Mouse (Mus musculus) c-Kit-positive CD71-positive TER-119-positive erythroid progenitor cells, embryonic 14.5 days (primary cell): Measurements from ENCODE around the gene Higd1c.
"Not testable (repeated sequence)": the region's sequence is repeated elsewhere in the genome, so short reads cannot be mapped to it uniquely, and the experiment has no call there.

ENCODE experiments used
- DNase-seq: peaks from one replicate; pipeline ENCODE4 v3.0.0-alpha.2; 2013; ENCODE audit warnings: low spot score

Gene Higd1c

DNA sequence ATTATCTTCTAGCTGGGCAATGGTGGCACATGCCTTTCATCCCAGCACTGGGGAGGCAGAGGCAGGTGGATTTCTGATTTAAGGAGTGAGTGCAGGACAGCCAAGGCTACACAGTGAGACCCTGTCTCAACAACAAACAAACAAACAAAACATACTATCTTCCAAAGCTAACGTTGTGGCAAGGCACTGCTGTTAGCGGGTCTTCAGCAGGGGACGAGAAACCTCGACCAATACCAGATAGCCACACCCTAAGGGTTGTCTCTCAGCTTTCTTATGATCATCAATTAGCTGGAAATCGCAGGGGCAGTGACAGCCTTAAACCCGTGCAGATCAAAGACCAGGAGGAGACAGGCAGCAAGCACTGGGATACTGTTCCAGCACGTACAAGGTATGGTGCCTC lies at the start of gene Higd1c:
Gene Higd1c, plus strand, starts transcription at position 301 of the 400 bp plus-strand sequence.
- DNase-seq = no peak

DNA sequence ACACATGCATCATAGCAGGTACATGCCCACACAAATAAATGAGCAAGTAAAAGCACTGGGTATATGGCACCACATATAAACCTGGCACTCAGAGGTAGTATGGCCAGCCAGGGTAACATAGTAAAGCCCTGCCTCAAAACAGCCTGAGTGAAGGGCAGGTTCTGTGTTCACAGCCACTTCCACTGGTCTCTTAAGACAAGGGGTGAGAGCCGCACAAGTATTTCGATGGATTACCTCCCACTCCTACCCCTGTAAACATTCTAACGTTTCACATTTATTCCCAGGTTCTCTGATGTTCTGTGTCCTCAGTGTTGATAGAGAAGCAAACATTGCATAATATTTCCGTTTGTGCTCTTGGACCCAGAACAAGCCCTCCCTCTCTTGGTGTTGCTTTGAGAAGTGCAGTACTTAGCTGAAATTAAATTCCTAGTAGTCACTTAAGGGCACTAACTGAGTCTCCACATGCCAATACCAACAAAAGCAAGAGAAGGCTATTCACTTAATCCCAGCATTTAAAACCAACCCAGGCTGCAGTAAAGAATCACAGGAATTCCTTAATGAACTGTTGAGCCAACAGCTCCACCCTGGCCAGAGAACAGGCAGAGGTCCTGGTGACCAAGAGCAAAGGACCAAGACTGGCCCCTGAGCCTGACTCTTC lies 46.2 kb upstream of the Higd1c start:
- DNase-seq = not testable (repeated sequence)

DNA sequence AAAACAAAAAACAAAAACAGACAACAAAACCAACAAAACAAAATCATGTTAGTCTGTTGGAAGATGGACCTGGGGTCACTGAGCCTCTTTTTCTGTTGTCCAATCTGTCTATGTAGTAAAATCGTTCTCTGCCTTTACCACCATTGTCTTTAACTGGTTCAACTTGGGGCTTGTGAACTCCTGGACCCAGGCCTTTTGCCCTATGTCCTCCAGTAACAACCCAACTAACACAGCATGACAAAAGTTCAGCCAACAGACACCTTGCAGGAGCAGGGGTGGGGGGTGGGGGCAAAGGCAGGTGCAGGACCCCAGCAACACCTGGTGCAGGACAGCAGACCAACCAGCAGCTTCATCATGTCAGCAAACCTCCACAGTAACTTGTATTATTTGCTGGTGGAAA lies 44.5 kb upstream of the Higd1c start:
- no peak for DNase-seq

DNA sequence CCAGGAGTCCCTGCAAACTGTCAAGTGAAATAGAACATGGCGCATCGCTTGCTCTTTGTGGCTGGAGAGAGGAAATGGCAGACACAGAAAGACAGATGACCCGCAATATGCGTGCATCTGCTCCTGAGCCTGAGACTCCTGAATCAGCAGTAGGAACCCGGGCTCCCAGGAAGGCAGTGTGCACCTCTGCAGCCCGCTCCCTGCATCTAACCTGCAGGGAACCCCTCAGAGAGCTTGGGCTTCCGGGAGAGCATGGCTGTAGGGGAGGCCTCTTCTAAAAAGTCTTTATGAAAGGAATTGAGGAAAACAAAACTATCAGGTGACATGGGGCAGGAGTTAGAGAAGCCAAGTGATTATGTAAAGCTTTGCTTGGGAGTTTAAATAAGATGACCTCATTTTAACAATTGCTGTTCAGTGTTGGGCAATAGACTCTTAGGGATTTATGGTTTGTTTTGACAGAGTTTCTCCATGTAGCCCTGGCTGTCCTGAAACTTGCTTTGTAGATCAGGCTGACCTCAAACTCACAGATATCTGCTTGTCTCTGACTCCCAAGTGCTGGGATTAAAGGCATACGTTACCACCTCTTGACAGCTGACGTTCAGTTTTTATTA lies 43.9 kb upstream of the Higd1c start:
- no peak for DNase-seq

DNA sequence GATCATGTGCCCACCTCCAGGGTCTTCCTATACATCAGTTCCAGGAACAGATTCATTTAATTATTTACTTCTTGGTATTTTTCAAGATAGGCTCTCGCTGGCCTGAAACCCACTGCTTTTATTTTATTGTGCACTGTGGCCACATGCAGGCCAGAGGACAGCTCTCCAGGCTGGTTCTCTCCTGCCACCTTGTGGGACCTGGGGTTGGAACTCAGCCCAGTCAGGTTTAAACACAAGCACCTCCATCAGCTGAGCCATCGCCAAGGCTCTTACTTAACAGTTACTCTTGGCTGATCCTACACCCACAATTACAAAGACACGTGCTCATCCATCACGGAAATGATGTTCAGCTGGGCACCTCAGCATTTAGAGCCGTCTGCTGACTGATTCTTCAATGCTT lies 43.2 kb upstream of the Higd1c start:
- no peak for DNase-seq

DNA sequence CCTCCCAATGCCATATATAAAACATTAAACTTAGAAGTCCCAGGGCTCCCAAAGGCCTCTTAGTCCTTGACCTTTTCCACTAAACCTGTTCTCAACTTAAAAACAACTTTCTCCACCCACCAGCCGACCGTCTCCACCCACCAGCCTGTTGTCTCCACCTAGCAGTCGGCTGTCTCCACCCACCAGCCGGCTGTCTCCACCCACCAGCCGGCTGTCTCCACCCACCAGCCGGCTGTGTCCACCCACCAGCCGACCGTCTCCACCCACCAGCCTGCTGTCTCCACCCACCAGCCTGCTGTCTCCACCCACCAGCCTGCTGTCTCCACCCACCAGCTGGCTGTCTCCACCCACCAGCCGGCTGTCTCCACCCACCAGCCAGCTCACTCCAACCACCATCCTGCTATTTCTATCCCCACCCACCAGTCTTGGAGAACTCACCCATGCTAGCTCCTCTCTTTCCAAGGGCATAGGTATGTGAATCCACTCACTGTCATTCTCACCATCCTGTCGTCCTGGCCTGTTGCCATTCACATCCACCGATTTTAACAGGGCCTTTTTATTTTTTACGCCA lies 40.2 kb upstream of the Higd1c start:
- peak; percentile 54 for DNase-seq

DNA sequence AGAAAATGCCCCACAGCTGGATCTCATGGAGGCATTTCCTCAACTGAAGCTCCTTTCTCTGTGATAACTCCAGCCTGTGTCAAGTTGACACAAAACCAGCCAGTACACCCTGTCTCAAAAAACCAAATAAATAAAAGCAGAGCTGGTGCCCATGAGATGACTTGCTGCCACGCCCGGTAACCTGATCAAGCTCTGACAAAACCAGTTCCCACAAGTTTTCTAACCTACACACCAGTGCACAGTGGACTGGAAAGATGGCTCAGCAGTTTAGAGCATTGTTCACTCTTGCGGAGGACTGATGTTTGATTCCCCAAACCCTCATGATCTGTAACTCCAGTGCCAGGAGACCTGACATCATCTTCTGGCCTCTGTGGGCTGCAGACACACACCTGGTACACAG lies 39.1 kb upstream of the Higd1c start:
- DNase-seq = no peak

DNA sequence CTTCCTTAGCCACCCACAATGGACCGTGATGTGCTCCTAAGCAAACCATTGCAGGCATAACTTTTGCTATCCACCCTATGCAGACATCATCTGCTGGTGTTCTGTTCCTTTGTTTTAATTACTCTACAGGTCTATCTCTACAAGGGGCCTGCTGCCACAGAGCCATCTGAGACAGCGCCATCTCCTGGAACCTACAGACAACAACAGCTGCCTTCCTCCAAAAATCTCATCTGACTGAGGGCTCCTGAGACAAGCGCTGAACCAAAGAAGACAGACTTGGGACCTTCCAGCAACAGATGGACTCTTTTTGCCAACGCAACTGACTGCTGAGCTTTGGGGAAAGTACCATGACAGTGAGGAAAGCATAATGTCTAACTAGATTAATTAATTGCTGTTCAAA lies 36.3 kb upstream of the Higd1c start:
- not testable (repeated sequence) for DNase-seq

DNA sequence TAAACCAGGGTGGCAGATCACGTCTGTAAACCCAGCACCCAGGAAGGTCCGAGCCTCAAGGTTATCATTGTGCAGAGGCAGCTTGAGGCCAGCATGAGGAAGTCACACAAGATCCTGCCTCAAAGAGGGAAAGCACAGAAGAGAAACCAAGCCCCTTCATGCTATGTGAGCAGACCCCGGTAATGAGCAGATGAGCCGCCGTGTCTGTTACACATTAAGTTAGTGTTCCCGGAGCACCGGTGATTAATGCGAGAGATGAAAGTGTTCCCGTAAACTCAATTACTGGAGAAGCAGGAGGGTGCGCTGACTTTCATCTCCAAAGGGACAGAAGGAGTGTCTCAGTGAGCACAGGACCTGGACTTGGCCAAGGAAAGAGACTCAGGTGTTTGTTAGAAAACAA lies 35.0 kb upstream of the Higd1c start:
- not testable (repeated sequence) for DNase-seq

DNA sequence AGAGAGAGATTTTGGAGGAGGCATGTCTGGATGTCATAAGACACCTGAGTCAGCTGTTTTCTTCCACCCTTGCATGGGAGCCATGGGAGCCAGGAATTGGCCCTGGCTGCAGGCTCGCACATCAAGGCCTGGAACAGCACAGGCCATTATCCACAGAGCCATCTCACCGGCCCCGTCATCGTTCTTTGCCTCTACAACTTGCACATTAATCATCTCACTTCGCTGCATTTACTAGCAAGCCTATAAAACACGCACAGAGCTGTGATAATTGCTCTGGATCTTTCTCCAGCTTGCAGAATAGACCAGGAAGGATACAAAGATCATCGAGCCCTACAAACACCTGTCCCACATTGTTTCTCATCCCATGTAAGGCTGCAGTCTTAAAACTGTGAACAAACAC lies 33.6 kb upstream of the Higd1c start:
- DNase-seq = no peak

DNA sequence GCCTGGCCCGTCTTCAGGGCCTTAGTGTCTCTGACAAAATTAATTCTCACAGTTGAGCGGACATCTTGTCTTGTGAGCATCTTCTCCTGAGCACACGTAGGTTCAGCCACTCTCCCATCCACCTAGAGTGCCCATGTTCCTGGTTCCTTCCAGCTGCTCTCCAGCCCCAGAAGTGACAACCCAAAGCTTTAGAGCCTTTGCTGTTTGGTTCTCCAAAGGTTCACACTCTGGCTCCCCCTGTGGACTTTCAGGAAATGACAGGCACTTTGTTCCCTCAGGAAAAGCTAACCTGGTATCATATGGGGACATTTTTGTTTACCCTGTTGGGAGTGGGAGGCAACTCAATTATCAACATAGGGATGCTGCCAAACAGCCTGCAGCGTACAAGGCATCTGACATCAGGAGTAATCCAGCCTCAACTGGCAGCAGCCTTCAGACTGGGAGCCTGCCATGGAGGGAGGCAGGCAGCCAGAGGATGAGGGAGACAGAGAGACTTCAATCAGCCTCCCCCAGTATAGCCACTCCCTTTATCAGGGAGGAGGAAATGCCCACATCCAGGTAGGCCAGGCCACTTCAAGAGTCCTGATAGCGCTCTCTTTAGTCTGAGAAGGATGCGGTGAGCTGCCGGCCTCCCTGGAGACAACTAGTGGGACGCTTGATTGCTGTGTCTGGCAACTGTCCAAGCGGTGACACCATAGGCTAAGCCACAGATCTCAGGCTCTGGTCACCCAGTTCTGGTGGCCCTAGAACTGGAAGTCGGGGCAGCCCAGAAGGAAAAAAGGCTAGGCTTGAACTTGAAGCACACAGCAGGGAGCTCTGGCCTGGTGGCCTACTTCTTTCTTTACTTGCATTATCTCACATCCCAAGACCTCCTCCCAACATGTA lies 32.0 kb upstream of the Higd1c start:
- DNase-seq = not testable (repeated sequence)

DNA sequence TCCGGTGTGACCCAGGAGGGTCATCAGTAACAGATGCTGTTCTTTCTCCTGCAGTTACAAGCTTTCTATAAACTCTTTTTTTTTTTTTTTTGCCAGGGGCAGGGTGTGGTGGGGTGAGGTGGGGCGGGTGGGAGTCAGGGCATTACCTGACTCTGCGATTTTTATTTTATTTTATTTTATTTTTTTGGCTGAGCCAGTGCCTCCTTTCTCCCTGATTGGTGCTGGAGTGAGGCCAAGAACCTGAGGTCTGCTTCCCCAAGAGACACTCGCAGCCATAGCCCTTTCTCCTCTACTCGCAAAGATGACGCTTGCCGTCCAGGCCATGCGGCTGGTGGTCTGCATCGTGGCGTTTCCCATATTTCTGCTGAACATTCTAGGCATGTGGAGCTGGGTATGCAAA lies 29.7 kb upstream of the Higd1c start, which contains the start of gene Mettl7a3:
Gene Mettl7a3, plus strand, starts transcription at position 301 of the 400 bp plus-strand sequence.
- DNase-seq = no peak

DNA sequence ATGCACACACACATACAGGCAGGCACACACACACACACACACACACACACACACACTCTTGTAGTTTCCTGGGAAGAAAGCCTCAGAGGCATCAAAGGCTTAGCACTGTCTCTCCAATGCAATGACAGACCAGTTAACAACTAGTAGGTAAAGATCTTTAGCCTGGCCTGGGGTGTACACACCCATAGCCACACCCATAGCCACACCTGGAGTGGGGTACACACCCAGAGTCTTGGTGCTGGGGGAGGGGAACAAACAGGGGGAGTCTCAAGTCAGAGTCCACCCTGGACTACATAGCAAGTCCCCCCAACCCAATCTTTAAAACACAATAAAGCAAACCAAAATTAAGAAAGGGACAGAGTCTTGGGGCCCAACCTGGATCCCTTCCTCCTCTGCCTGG lies 27.0 kb upstream of the Higd1c start:
- DNase-seq = not testable (repeated sequence)

DNA sequence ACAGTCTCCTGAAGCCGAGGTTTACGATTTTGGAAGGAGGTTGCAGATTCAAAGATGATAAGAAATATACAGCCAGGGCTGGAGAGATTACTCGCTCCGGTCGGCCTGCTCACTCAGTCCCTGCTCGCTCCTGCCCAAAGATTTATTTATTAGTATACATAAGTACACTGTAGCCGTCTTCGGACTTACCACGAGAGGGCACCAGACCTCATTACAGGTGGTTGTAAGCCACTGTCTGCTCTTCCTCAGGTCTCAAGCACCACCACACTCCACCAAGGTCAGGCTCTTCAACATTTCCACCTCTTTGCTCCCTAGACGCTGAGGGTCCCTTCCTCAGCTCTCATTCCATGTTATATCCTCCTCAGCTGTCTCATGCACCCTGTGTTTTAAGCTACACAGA lies 26.5 kb upstream of the Higd1c start:
- not testable (repeated sequence) for DNase-seq

DNA sequence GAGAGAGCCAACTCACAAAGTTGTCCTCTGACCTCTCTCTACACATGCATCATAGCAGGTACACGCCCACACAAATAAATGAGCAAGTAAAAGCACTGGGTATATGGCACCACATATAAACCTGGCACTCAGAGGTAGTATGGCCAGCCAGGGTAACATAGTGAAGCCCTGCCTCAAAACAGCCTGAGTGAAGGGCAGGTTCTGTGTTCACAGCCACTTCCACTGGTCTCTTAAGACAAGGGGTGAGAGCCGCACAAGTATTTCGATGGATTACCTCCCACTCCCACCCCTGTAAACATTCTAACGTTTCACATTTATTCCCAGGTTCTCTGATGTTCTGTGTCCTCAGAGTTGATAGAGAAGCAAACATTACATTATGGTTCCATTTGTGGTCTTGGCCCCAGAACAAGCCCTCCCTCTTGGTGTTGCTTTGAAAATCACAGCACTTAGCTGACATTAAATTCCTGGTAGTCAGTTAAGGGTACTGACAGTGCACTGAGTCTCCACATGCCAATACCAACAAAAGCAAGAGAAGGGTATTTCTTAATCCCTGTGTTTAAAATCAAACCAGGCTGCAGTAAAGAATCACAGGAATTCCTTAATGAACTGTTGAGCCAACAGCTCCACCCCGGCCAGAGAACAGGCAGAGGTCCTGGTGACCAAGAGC lies 22.9 kb upstream of the Higd1c start:
- not testable (repeated sequence) for DNase-seq

DNA sequence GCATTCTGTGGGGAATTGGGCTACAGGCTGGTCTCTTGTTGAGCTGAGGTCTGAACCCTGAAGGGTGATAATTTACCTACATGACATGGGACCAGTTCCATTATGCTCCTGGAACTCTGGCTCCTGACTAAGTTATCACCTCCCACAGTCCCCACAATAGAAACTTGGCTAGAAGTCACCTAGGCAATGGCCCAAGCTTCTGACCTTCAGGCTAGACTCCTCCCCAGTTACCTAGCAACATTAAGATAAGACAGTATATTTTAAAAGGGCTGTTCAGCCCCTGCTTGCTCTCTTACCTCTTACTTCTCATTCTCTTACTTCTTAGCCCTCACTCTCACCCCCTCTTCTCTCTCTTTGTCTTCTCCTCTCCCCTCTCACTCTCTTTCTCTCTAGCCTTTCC lies 18.9 kb upstream of the Higd1c start:
- DNase-seq = no peak

DNA sequence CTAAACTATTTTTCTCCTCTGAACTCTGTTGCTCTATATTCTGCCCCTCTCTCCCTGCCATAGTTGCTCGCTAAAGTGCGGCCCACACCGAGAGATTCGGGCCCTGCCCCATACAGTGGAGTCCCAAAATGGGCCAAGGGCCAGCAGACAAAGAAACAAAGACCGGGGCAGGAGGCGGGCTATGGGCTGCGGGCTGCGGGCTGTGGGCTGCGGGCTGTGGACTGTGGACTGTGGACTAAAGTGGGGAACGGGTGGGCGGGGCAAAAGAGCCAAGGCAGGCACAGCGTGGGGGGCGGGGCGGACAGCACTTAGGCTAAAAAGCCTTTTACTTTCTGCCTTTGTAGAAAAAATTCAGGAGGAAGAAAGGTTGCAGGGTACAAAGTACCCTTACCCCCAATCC lies 17.6 kb upstream of the Higd1c start:
- no peak for DNase-seq

DNA sequence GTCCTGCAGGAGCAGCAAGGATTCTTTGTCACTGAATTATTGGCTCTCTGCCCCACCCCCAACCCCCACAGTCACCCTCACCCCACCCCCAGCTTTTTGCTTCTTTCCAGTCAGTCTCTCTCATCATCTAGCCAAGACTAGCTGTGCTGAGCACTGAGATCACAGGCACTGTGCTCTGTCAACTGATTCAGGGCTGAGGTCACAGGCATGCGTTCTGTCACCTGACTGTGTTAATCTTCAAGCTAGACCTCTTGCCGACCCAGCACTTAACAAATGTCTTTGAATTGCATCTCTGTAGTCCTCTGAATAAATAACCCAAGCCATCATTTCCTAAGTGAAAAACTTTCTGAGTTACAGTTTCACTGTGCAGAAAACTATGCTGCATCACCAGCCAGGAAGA lies 14.8 kb upstream of the Higd1c start:
- DNase-seq = no peak

DNA sequence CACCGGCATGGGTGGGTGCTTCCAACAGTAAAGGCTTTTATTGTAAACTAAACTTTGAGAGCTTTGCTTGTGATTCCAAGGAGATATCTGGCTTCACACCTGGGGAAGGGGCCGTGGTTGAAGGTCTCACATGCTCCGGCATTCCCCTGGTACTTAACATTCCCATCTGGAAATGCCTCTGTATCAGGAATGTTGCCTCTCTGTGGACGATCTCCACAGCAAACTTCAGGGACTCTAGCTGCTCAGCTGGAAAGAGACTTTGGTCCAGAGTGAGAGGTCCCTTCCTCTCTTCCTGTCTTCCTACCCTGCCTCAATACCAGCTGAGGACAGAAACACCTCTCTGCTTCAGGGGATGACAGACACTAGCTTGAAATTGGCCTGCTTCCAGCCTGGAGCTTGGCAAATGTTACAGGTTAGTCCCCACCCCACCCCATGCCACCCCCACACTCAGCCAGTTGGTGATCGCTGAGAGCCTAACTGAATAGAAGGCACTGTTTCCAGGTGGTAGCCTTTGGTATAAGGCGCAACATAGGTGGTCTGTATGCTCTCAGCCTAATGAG lies 12.8 kb upstream of the Higd1c start:
- DNase-seq = no peak

DNA sequence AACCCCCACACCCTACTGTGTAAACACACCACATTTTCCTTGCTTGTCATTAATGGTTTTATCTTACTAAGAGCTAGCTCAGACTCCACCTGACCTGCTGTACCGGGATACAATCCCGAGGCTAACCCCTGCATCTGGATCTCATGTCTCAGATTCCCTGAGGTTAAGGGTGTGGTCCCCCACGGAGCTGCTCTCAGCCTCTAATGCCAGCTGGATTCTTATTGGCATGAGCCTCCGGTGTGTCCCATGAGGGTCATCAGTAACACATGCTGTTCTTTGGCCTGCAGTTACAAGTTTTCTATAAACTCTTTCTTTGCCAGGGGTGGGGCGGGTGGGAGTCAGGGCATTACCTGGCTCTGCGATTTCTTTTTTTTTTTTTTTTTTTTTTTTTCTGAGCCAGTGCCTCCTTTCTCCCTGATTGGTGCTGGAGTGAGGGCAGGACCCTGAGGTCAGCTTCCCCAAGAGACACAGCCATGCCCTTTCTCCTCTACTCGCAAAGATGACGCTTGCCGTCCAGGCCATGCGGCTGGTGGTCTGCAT lies 11.6 kb upstream of the Higd1c start, which contains the start of the genes Methig1 and Mettl7a2:
Gene Methig1, plus strand, starts transcription at position 439 of the 540 bp plus-strand sequence.
Gene Mettl7a2, plus strand, starts transcription at position 490 of the 540 bp plus-strand sequence.
- no peak for DNase-seq

DNA sequence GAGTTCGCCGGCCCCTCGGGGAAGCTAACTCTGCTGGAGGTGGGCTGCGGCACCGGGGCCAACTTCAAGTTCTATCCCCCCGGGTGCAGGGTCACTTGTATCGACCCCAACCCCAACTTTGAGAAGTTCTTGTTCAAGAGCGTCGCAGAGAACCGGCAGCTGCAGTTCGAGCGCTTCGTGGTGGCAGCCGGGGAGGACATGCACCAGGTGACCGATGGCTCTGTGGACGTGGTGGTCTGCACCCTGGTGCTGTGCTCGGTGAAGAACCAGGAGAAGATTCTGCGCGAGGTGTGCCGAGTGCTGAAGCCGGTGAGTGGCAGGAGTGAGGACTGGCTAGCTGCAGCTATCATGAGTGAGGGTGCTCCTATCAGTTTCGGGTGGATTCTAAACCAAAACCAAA lies 10.9 kb upstream of the Higd1c start:
- not testable (repeated sequence) for DNase-seq
